Mouse (Mus musculus) spleen, postnatal 10 days (tissue): Measurements from ENCODE around the gene Zfp428.

Experiments used
- DNase-seq, 2 experiments: peaks; one replicate each; pipeline ENCODE4 v3.0.0; 2021 to 2022; ENCODE audit warnings: low spot score in 2 of 2

Zfp428 gene

DNA sequence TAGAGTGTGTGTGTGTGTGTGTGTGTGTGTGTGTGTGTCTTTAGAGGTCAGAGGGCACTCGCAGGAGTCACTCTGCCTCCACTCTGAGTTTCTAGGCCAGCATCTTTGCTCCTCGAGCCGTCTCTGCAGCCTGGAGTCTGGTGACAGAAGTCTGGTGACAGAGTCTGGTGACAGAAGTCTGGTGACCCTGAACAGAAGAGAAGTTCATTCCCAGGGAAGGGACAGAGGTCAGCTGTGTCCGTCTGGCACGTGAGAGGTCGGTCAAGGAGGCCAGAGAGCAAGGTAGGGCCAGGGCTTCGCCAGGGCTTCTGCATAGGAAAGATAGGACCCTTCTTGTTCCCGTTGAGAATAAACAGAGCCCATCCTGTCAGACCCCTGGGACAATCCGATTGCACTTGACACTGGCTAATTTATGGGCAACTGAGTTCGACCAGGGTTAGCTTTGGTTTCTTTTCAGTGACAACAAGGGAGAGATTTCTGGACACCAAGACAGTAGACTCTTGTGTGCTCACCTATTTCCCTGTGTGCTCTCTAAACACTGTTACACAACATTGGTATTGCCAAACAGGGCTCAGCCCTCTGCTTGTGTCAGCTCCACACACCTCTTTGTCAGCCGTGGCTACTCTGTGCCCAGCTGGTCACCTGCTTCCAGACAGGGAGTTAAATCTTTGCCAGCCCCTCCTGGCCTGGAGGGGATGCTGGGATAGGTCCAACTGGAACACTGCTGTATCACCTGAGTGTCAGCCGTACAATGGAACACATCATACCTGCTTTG is 45.4 kb downstream of the Zfp428 start:
- DNase-seq, result no peak

DNA sequence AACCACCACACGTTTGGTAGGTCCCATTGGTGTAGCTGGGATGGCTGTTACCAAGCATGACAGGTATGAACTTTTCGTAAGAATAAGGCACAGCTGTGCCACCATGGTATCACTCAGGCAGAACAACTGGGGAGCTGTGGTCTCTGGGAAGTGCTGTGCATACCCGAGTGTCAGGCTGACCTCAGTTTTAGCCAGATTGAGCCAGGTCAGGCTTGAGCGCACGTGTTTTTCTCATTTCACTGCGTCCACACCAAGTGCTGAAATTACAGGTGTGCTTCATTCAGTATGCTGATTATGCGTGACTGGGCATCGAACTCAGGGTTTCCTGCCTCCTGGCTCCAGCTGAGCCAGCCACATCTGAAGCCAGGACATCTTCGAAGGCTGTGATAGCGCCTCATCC is 49.0 kb downstream of the Zfp428 start:
- no peak for DNase-seq

DNA sequence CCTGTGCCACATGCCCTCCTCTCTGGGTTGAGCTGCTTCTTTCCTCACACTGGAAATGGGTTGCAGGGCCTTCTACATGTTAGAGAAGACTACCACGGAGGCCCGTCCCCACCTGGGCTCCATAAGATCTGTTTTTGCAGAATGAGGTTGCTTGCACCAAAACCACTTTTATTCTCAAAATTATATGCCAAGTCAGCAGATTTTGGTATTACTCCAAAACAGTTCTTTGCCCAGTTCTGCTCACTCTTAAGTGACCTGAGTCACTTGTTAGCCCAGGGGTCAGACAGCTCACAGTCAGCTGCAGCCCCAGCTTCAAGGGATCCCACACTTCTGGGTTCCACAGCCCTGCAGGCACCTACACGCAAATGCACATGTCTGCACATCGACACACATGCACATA is 54.6 kb downstream of the Zfp428 start:
- no peak for DNase-seq

DNA sequence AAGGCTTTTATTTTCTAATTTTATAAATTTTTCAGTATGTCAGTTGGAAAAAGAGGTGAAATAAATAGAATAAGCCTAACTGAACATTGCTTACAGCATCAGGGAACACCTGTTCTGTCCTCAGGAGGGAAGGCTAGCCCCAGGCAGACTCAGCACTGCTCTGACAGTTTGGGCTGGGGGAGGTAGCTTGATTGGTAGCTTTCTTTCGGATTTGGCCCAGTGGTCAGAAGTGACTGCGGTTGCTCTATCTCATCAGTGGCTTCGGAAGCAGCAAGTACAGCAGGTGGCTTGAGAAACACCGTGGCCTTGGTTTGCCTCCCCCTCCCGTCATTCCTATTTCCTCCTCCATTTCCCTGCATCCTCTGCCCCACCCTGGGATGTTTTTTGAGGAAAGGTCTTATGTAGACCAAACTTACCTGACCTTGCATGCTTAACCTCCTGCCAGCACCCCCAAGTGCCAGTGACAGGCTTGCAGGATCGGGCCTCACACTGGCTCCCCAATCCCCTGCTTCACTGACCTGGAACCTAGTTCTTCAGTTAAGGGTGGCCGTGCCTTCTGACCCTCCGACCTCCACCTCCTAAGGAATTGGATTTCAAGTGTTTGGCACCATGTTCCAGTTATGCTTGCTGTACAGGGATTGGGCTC is 56.5 kb downstream of the Zfp428 start:
- peak in 1 of 2 experiments; percentile 36 for DNase-seq

DNA sequence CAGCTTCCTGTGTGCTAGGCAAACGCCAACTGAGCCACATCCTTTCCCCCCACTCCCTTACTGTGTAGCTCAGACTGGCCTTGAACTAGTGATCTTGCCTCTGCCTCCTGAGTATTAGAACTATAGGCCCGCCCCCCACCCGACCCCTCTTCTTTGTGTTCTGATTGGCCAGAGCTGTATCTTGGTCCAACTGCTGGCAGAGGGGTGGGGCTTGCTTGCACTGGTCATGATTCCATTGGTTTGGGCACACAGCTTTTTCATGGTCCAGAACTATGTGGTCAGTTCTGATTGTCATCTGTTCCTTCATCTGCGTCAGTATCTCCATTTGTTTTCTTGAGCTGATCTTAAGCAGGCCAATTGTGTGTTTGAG is 57.0 kb downstream of the Zfp428 start:
- DNase-seq, result no peak

DNA sequence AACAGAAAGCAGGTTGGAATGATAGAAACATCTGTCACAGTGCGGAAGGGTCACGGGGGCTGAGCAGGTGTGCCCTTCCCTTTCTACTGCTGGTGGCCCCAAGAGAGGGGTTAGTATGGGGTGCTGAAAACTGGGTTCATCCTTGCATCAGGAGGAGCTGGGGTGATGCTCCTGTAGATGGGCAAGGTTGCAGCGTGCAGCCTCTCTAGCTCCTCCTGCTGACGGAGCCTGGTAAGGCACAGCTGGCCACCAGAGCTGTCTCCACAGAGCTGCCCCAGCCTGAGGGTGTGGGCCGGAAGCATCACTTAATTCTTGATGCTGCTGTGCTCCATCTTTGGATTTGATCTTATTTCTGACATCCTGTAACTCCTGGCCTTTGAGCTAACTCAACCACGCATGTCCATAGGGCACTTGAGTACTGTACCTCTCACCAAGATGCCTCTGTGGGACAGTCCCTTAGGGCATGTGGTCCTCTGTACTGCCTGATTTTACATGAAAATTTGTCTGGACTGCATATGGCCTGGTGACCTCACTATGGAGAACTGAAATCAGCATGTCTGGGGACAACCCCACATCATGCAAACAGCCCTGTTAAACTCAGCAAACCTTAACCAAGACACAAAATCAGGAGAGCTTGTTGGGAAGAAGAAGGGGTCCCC is 57.9 kb downstream of the Zfp428 start:
- DNase-seq, result peak; percentile 77 to 88
